Mouse (Mus musculus) small intestine, adult 2 months (tissue): ENCODE results near the gene Ears2.

Source experiments
- CTCF ChIP-seq: fragments of 200-500 bp; IDR thresholded peaks from 2 replicates; pipeline ENCODE4 v1.5.1; 2012; ENCODE audit warnings: low read depth, mild to moderate bottlenecking, control low read depth, inconsistent platforms, low read length, moderate library complexity, mixed read lengths; ENCODE audit not compliant: insufficient replicate concordance, insufficient read length; ENCODE audit errors: extremely low read depth
- POLR2A ChIP-seq: fragments of 200-500 bp; IDR thresholded peaks from 2 replicates; pipeline ENCODE4 v1.6.1; 2012; ENCODE audit warnings: low read depth, mild to moderate bottlenecking, control low read depth, inconsistent platforms, low read length, moderate library complexity

DNA sequence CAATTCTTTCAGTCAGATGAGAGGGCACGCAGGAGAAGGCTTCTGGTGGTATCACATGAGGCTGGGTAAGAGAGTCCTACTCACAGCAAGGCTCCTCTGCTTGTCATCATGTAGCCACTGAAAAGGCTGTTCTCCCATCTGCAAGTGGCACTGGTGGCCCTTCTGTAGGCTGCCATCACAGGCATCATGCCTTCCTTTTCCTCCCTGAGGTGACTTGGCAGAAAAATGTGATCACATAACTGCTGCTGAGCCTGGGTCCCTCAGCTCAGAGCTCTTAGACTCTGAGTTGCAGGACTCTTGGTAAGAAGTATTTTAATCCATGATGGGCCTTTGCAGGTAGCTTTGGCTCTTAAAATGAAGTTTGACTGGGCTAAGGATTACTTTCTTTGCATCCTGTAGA is 14.0 kb upstream of the Ears2 start:
- no peak for TF ChIP-seq POLR2A
- TF ChIP-seq CTCF, result no peak
